Mouse (Mus musculus): ENCODE results near the gene Lrrc8e. TPM values are rescaled to one million over a fixed set of nuclear protein-coding genes. Genes with fewer than 3 reads are reported as not detected.
A peak's percentile ranks its signal among the peaks of the same experiment; 100 is the strongest.

Lrrc8e gene
- polyA plus RNA-seq, 1 experiment from 2014 or later, result not detected

GRCm38 (mm10) chr8:4275275-4276110 lies 48.9 kb downstream of the Lrrc8e start, which contains the start of gene Timm44:
Gene Timm44 (minus strand): TSS chr8:4275913.
- Histone ChIP-seq H3K36me3 (ENCODE audit: control insufficient read depth, insufficient read depth, low read length) (peaks cover 35% of the 10 kb centered on the region), H3K4me1 (ENCODE audit: control insufficient read depth in 2 of 2, insufficient read depth in 2 of 2, low read length in 2 of 2) (peaks cover 3 to 10% of the 10 kb centered on the region in 2 experiments; a peak in 3 of 4 replicates), H3K4me2 (ENCODE audit: low read length) (peak within 1 kb of the TSS; percentile 87), H3K4me3 (ENCODE audit: control insufficient read depth in 1 of 2, insufficient read depth in 1 of 2, low read depth in 1 of 2, low read length in 2 of 2) (peak within 1 kb of the TSS; percentile 70 to 85), H3K27me3 (ENCODE audit: control insufficient read depth, insufficient read depth, low read length) (no peaks in the 10 kb centered on the region), H3K9ac (ENCODE audit: low read length) (peak within 1 kb of the TSS; percentile 80), H3K27ac (replicated peaks in 1 of 2; ENCODE audit: control insufficient read depth in 1 of 2, insufficient read depth in 1 of 2, low read depth in 2 of 2, low read length in 2 of 2) (peak within 1 kb of the TSS; percentile 48 to 54), H3K9me3 (ENCODE audit: control insufficient read depth, low read length) (no peaks in the 10 kb centered on the region)
- WGBS, result under 1% methylated on average over 39 of the region's 39 CpGs
- ATAC-seq (ENCODE audit: insufficient number of reproducible peaks, insufficient read depth, low FRiP score, low read depth), result peak; percentile 93

DNA sequence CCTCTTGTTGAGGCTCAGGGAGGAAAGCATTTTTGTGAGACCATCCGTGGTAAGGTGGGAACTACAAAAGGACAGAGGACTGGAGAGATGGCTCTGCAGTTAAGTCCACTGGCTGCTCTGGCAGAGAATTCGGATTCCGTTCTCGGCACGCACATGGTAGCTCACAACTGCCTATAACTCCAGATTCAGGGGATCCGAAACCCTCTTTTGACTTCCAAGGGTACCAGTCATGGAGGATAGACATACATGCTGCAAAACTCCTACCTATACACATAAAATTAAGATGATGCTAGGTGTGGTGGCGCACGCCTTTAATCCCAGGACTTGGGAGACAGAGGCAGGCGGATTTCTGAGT lies 49.5 kb downstream of the Lrrc8e start:
- peak overlapping the region; percentile 70 to 85 for H3K4me3 ChIP-seq (ENCODE audit: control insufficient read depth in 1 of 2, insufficient read depth in 1 of 2, low read depth in 1 of 2, low read length in 2 of 2)
- peak overlapping the region; percentile 48 to 54 for H3K27ac ChIP-seq (replicated peaks in 1 of 2; ENCODE audit: control insufficient read depth in 1 of 2, insufficient read depth in 1 of 2, low read depth in 2 of 2, low read length in 2 of 2)
- peaks cover 3 to 10% of the 10 kb centered on the region in 2 experiments; a peak in 3 of 4 replicates for H3K4me1 ChIP-seq (ENCODE audit: control insufficient read depth in 2 of 2, insufficient read depth in 2 of 2, low read length in 2 of 2)
- H3K9me3 ChIP-seq (ENCODE audit: control insufficient read depth, low read length), result no peaks in the 10 kb centered on the region
- 30% methylated on average over 9 of the region's 9 CpGs for WGBS
- peak overlapping the region; percentile 80 for H3K9ac ChIP-seq (ENCODE audit: low read length)
- peaks cover 29% of the 10 kb centered on the region for H3K36me3 ChIP-seq (ENCODE audit: control insufficient read depth, insufficient read depth, low read length)
- H3K4me2 ChIP-seq (ENCODE audit: low read length), result peak overlapping the region; percentile 87
- no peak for ATAC-seq (ENCODE audit: insufficient number of reproducible peaks, insufficient read depth, low FRiP score, low read depth)
- H3K27me3 ChIP-seq (ENCODE audit: control insufficient read depth, insufficient read depth, low read length), result no peaks in the 10 kb centered on the region

Other genes with a start within 250 kb of the Lrrc8e start
- not detected in 2 replicates for gene Cd209f, start 121.0 kb upstream of the Lrrc8e start, polyA plus RNA-seq (2014; fragmentation: Nextera tagmentation; extraction: Ambion mirVana)
- not detected in 2 replicates for gene Cd209g, start 92.7 kb upstream of the Lrrc8e start, polyA plus RNA-seq (2014; fragmentation: Nextera tagmentation; extraction: Ambion mirVana)
- 10.3 and 11.8 TPM in 2 replicates for gene Evi5l, start 60.3 kb upstream of the Lrrc8e start, polyA plus RNA-seq (2014; fragmentation: Nextera tagmentation; extraction: Ambion mirVana)
- gene Prr36, start 9.4 kb upstream of the Lrrc8e start, polyA plus RNA-seq (2014; fragmentation: Nextera tagmentation; extraction: Ambion mirVana), result 0.19 and 0.47 TPM in 2 replicates
- gene Map2k7, start 11.9 kb downstream of the Lrrc8e start, polyA plus RNA-seq (2014; fragmentation: Nextera tagmentation; extraction: Ambion mirVana), result 14.9 and 16.9 TPM in 2 replicates
- gene Gm49320, start 12.0 kb downstream of the Lrrc8e start, polyA plus RNA-seq (2014; fragmentation: Nextera tagmentation; extraction: Ambion mirVana), result 0.22 and 0.53 TPM in 2 replicates
- gene Tgfbr3l, start 21.4 kb downstream of the Lrrc8e start, polyA plus RNA-seq (2014; fragmentation: Nextera tagmentation; extraction: Ambion mirVana), result 2.5 and 2.6 TPM in 2 replicates
- 39.8 and 46.2 TPM in 2 replicates for gene Snapc2, start 26.3 kb downstream of the Lrrc8e start, polyA plus RNA-seq (2014; fragmentation: Nextera tagmentation; extraction: Ambion mirVana)
- gene Ctxn1, start 32.4 kb downstream of the Lrrc8e start, polyA plus RNA-seq (2014; fragmentation: Nextera tagmentation; extraction: Ambion mirVana), result 20.9 and 29.4 TPM in 2 replicates
- gene Timm44, start 49.1 kb downstream of the Lrrc8e start, polyA plus RNA-seq (2014; fragmentation: Nextera tagmentation; extraction: Ambion mirVana), result 77.6 and 85.0 TPM in 2 replicates
- 9.6 and 9.9 TPM in 2 replicates for gene Ccl25, start 98.4 kb downstream of the Lrrc8e start, polyA plus RNA-seq (2014; fragmentation: Nextera tagmentation; extraction: Ambion mirVana)
- 173 and 174 TPM in 2 replicates for gene Elavl1, start 98.6 kb downstream of the Lrrc8e start, polyA plus RNA-seq (2014; fragmentation: Nextera tagmentation; extraction: Ambion mirVana)